Mouse (Mus musculus): ENCODE measurements around the gene Uri1. TPM values are rescaled to one million over a fixed set of nuclear protein-coding genes. Genes with fewer than 3 reads are reported as not detected.

Gene Uri1
- polyA plus RNA-seq, 1 experiment: 10.3 TPM

- Histone ChIP-seq H3K4me3 (ENCODE audit: control insufficient read depth, insufficient read depth, low read length) (no peak overlapping the region), H3K27ac (ENCODE audit: control insufficient read depth, insufficient read depth, low read length) (no peak overlapping the region), H3K36me3 (ENCODE audit: control insufficient read depth, insufficient read depth, low read length) (no peaks in the 10 kb centered on the region), H3K27me3 (ENCODE audit: control insufficient read depth, insufficient read depth, low read length) (no peaks in the 10 kb centered on the region), H3K4me1 (replicated peaks; ENCODE audit: control insufficient read depth, insufficient read depth, low read length) (no peaks in the 10 kb centered on the region)
- DNase-seq: no peak
- WGBS: 51% methylated on average over 6 of the region's 6 CpGs
- no peak for TF ChIP-seq CTCF (IDR thresholded peaks at IDR 0.05; ENCODE audit: borderline replicate concordance, control insufficient read depth, extremely low read depth, insufficient read depth, low read length, poor library complexity)
- TF ChIP-seq POLR2A (IDR thresholded peaks at IDR 0.05; ENCODE audit: control insufficient read depth, extremely low read depth, insufficient read depth, low read length, poor library complexity): no peak
Measured at GRCm38 (mm10) chr7:38030606-38031005, 7.3 kb upstream of the Uri1 start.

GRCm38 (mm10) chr7:38029986-38030385 lies 6.6 kb upstream of the Uri1 start:
- 78% methylated on average over 2 of the region's 2 CpGs for WGBS
- no peak for TF ChIP-seq CTCF (IDR thresholded peaks at IDR 0.05; ENCODE audit: borderline replicate concordance, control insufficient read depth, extremely low read depth, insufficient read depth, low read length, poor library complexity)
- no peak for TF ChIP-seq POLR2A (IDR thresholded peaks at IDR 0.05; ENCODE audit: control insufficient read depth, extremely low read depth, insufficient read depth, low read length, poor library complexity)
- no peak overlapping the region for H3K4me3 ChIP-seq (ENCODE audit: control insufficient read depth, insufficient read depth, low read length)

GRCm38 (mm10) chr7:38029083-38029482 lies 5.7 kb upstream of the Uri1 start:
- no peak overlapping the region for H3K27ac ChIP-seq (ENCODE audit: control insufficient read depth, insufficient read depth, low read length)
- TF ChIP-seq POLR2A (IDR thresholded peaks at IDR 0.05; ENCODE audit: control insufficient read depth, extremely low read depth, insufficient read depth, low read length, poor library complexity): no peak
- TF ChIP-seq CTCF (IDR thresholded peaks at IDR 0.05; ENCODE audit: borderline replicate concordance, control insufficient read depth, extremely low read depth, insufficient read depth, low read length, poor library complexity): no peak
- DNase-seq: no peak
- H3K4me1 ChIP-seq (replicated peaks; ENCODE audit: control insufficient read depth, insufficient read depth, low read length): no peaks in the 10 kb centered on the region
- H3K36me3 ChIP-seq (ENCODE audit: control insufficient read depth, insufficient read depth, low read length): no peaks in the 10 kb centered on the region
- no peak overlapping the region for H3K4me3 ChIP-seq (ENCODE audit: control insufficient read depth, insufficient read depth, low read length)
- WGBS: 61% methylated on average over 5 of the region's 5 CpGs
- no peaks in the 10 kb centered on the region for H3K27me3 ChIP-seq (ENCODE audit: control insufficient read depth, insufficient read depth, low read length)

More at GRCm38 (mm10) chr7:38029986-38030385, 6.6 kb upstream of the Uri1 start:
- DNase-seq: no peak
- Histone ChIP-seq H3K36me3 (ENCODE audit: control insufficient read depth, insufficient read depth, low read length) (no peaks in the 10 kb centered on the region), H3K4me1 (replicated peaks; ENCODE audit: control insufficient read depth, insufficient read depth, low read length) (no peaks in the 10 kb centered on the region), H3K27ac (ENCODE audit: control insufficient read depth, insufficient read depth, low read length) (no peak overlapping the region), H3K27me3 (ENCODE audit: control insufficient read depth, insufficient read depth, low read length) (no peaks in the 10 kb centered on the region)

GRCm38 (mm10) chr7:38027940-38028600 lies 4.7 kb upstream of the Uri1 start:
- Histone ChIP-seq H3K4me1 (replicated peaks; ENCODE audit: control insufficient read depth, insufficient read depth, low read length) (no peaks in the 10 kb centered on the region), H3K36me3 (ENCODE audit: control insufficient read depth, insufficient read depth, low read length) (no peaks in the 10 kb centered on the region), H3K4me3 (ENCODE audit: control insufficient read depth, insufficient read depth, low read length) (no peak overlapping the region), H3K27ac (ENCODE audit: control insufficient read depth, insufficient read depth, low read length) (no peak overlapping the region), H3K27me3 (ENCODE audit: control insufficient read depth, insufficient read depth, low read length) (no peaks in the 10 kb centered on the region)
- WGBS: 94% methylated on average over 7 of the region's 7 CpGs
- TF ChIP-seq POLR2A (IDR thresholded peaks at IDR 0.05; ENCODE audit: control insufficient read depth, extremely low read depth, insufficient read depth, low read length, poor library complexity) (no peak), CTCF (IDR thresholded peaks at IDR 0.05; ENCODE audit: borderline replicate concordance, control insufficient read depth, extremely low read depth, insufficient read depth, low read length, poor library complexity) (no peak)
- DNase-seq: no peak

GRCm38 (mm10) chr7:38024839-38025238 lies 1.5 kb upstream of the Uri1 start:
- no peak for DNase-seq
- TF ChIP-seq CTCF (IDR thresholded peaks at IDR 0.05; ENCODE audit: borderline replicate concordance, control insufficient read depth, extremely low read depth, insufficient read depth, low read length, poor library complexity) (no peak), POLR2A (IDR thresholded peaks at IDR 0.05; ENCODE audit: control insufficient read depth, extremely low read depth, insufficient read depth, low read length, poor library complexity) (no peak)
- 65% methylated on average over 4 of the region's 4 CpGs for WGBS
- Histone ChIP-seq H3K4me3 (ENCODE audit: control insufficient read depth, insufficient read depth, low read length) (no peak overlapping the region), H3K27me3 (ENCODE audit: control insufficient read depth, insufficient read depth, low read length) (no peaks in the 10 kb centered on the region), H3K4me1 (replicated peaks; ENCODE audit: control insufficient read depth, insufficient read depth, low read length) (no peaks in the 10 kb centered on the region), H3K36me3 (ENCODE audit: control insufficient read depth, insufficient read depth, low read length) (no peaks in the 10 kb centered on the region), H3K27ac (ENCODE audit: control insufficient read depth, insufficient read depth, low read length) (no peak overlapping the region)

- 48% methylated on average over 2 of the region's 2 CpGs for WGBS
Measured at GRCm38 (mm10) chr7:38019770-38020169, 3.6 kb downstream of the Uri1 start.

More at GRCm38 (mm10) chr7:38019770-38020169, 3.6 kb downstream of the Uri1 start:
- H3K4me3 ChIP-seq (ENCODE audit: control insufficient read depth, insufficient read depth, low read length): peak overlapping the region; percentile 97; the same call in 1 of the 2 replicates
- no peaks in the 10 kb centered on the region for H3K36me3 ChIP-seq (ENCODE audit: control insufficient read depth, insufficient read depth, low read length)
- no peaks in the 10 kb centered on the region for H3K4me1 ChIP-seq (replicated peaks; ENCODE audit: control insufficient read depth, insufficient read depth, low read length)
- TF ChIP-seq POLR2A (IDR thresholded peaks at IDR 0.05; ENCODE audit: control insufficient read depth, extremely low read depth, insufficient read depth, low read length, poor library complexity) (no peak), CTCF (IDR thresholded peaks at IDR 0.05; ENCODE audit: borderline replicate concordance, control insufficient read depth, extremely low read depth, insufficient read depth, low read length, poor library complexity) (no peak)
- no peak for DNase-seq
- H3K27me3 ChIP-seq (ENCODE audit: control insufficient read depth, insufficient read depth, low read length): no peaks in the 10 kb centered on the region
- no peak overlapping the region for H3K27ac ChIP-seq (ENCODE audit: control insufficient read depth, insufficient read depth, low read length)

Data from thymus, adult 2 months (tissue).